Mouse (Mus musculus): ENCODE measurements around the gene Ypel2. TPM values are rescaled to one million over a fixed set of nuclear protein-coding genes. Genes with fewer than 3 reads are reported as not detected.

Gene Ypel2
- 1 to 10 TPM; 5.6 to 7.5 TPM for total RNA-seq (2023)

DNA sequence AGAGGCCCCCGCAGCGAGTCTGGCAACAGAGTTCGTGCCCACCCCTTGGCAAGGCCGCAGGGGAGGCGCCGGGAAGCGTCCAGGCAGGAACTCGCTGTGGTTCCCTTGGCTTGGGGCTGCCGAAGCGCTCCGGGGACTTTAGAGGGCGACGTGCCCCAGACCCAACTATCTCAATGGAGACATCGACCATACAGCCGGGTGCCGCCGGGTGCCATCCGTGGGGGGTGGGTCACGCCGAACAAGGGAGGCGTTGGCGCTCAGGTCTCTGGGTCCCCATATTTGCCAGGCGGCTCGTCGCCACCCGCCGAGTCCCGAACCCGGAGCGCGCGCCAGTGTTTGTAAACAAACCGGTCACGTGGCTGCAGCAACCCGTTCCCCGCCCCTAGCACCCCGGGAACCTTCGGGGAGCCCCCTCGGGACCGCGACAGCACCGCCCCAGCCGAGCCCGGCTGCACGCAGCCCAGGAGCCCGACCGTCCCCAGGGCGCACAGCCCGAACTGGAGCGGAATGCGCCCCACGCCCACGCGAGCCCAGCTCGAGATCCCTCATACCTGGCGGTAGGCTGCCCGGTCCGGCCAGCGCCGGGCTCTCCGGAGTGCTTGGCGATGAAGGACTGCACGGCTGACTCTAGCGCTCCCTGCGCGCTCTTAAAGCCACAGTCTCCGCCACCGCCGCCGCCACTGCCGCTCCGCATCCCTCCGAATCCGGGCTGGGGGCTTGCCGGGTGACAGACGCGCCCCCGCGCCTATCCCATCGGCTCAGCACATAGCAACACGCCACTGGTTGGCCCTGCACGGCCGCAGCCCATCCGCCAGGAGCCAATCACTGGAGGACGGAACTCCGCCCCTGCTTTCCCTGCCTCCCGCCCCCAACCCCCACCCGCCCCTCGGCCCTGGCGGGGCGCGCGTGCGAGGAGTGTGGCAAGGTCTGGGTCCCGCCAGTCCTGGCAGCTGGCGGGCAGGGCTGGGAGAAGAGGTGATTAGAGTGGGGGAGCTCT lies at the start of gene Ypel2:
Gene Ypel2, minus strand, starts transcription at position 667 of the 997 bp plus-strand sequence.

Other genes starting within 250 kb of the Ypel2 start
- 100 to 1,000 TPM; 214 to 229 TPM for gene Cltc, start 236.1 kb downstream of the Ypel2 start, total RNA-seq (2023)
- gene Dhx40, start 186.0 kb downstream of the Ypel2 start, total RNA-seq (2023), result 10 to 100 TPM; 52.3 to 53.2 TPM
- under 1 TPM in 1 of 2 experiments, not detected in 1; 0.62 TPM for gene Gdpd1, start 80.4 kb upstream of the Ypel2 start, total RNA-seq (2023)
- gene Smg8, start 93.1 kb upstream of the Ypel2 start, total RNA-seq (2023), result 10 to 100 TPM; 15.2 to 15.7 TPM
- 10 to 100 TPM; 17.8 to 20.6 TPM for gene Prr11, start 115.0 kb upstream of the Ypel2 start, total RNA-seq (2023)
- gene Ska2, start 115.5 kb upstream of the Ypel2 start, total RNA-seq (2023), result 10 to 100 TPM; 12.3 to 12.8 TPM
- 10 to 100 TPM; 10.6 to 10.8 TPM for gene Trim37, start 133.4 kb upstream of the Ypel2 start, total RNA-seq (2023)

Data from neutrophil, adult 59 days (primary cell).